Mouse (Mus musculus): ENCODE measurements around the gene Lats2. TPM values are rescaled to one million over a fixed set of nuclear protein-coding genes. Genes with fewer than 3 reads are reported as not detected.

The Lats2 gene
- 20.8 and 21.5 TPM in 2 replicates for polyA plus RNA-seq (2014; fragmentation: Nextera tagmentation; extraction: Ambion mirVana)

GRCm38 (mm10) chr14:57758237-57758636 lies at the start of gene Lats2:
Lats2 (minus strand) TSS chr14:57758388.
- Histone ChIP-seq H3K4me1 (ENCODE audit: control insufficient read depth, insufficient read depth, low read length) (peaks cover 5% of the 10 kb centered on the region; the same call in 1 of the 2 replicates), H3K9me3 (ENCODE audit: control insufficient read depth, low read depth, low read length) (no peaks in the 10 kb centered on the region)

GRCm38 (mm10) chr14:57803731-57804130 lies 45.5 kb upstream of the Lats2 start:
- Histone ChIP-seq H3K4me3 (ENCODE audit: low read depth, low read length) (no peak overlapping the region), H3K4me1 (ENCODE audit: control insufficient read depth, insufficient read depth, low read length) (peaks cover 10% of the 10 kb centered on the region; the same call in 1 of the 2 replicates), H3K27ac (ENCODE audit: low read length) (no peak overlapping the region), H3K27me3 (ENCODE audit: control insufficient read depth, insufficient read depth, low read length) (no peaks in the 10 kb centered on the region), H3K36me3 (ENCODE audit: control insufficient read depth, insufficient read depth, low read length) (peaks cover 60% of the 10 kb centered on the region), H3K9me3 (ENCODE audit: control insufficient read depth, low read depth, low read length) (no peaks in the 10 kb centered on the region), H3K9ac (replicated peaks; ENCODE audit: low read depth, low read length) (no peak overlapping the region), H3K4me2 (replicated peaks; ENCODE audit: low read depth, low read length) (no peak overlapping the region)
- 82% methylated on average over 4 of the region's 4 CpGs for WGBS
- no peak for ATAC-seq (ENCODE audit: insufficient number of reproducible peaks, insufficient read depth, low FRiP score, low read depth)

More at GRCm38 (mm10) chr14:57758237-57758636, at the start of gene Lats2:
- no peaks in the 10 kb centered on the region for H3K27me3 ChIP-seq (ENCODE audit: control insufficient read depth, insufficient read depth, low read length)
- no peak within 1 kb of the TSS for H3K4me3 ChIP-seq (ENCODE audit: low read depth, low read length)
- 75% methylated on average over 4 of the region's 4 CpGs for WGBS
- ATAC-seq (ENCODE audit: insufficient number of reproducible peaks, insufficient read depth, low FRiP score, low read depth) = no peak
- no peak within 1 kb of the TSS for H3K4me2 ChIP-seq (replicated peaks; ENCODE audit: low read depth, low read length)
- no peaks in the 10 kb centered on the region for H3K36me3 ChIP-seq (ENCODE audit: control insufficient read depth, insufficient read depth, low read length)
- no peak within 1 kb of the TSS for H3K9ac ChIP-seq (replicated peaks; ENCODE audit: low read depth, low read length)
- no peak within 1 kb of the TSS for H3K27ac ChIP-seq (ENCODE audit: low read length)

GRCm38 (mm10) chr14:57797991-57798931 lies 40.1 kb upstream of the Lats2 start, which contains the start of gene Sap18:
Sap18 (plus strand) TSS chr14:57798180.
- H3K9me3 ChIP-seq (ENCODE audit: control insufficient read depth, low read depth, low read length) = no peaks in the 10 kb centered on the region
- peak within 1 kb of the TSS; percentile 55 for H3K27ac ChIP-seq (ENCODE audit: low read length)
- H3K27me3 ChIP-seq (ENCODE audit: control insufficient read depth, insufficient read depth, low read length) = no peaks in the 10 kb centered on the region
- peak within 1 kb of the TSS; percentile 91 for H3K4me2 ChIP-seq (replicated peaks; ENCODE audit: low read depth, low read length)
- peaks cover 10% of the 10 kb centered on the region; the same call in 1 of the 2 replicates for H3K4me1 ChIP-seq (ENCODE audit: control insufficient read depth, insufficient read depth, low read length)
- peak within 1 kb of the TSS; percentile 66 for H3K9ac ChIP-seq (replicated peaks; ENCODE audit: low read depth, low read length)
- H3K4me3 ChIP-seq (ENCODE audit: low read depth, low read length) = peak within 1 kb of the TSS; percentile 73
- ATAC-seq (ENCODE audit: insufficient number of reproducible peaks, insufficient read depth, low FRiP score, low read depth) = peak; percentile 95
- 0% methylated on average over 96 of the region's 99 CpGs for WGBS
- peaks cover 22% of the 10 kb centered on the region for H3K36me3 ChIP-seq (ENCODE audit: control insufficient read depth, insufficient read depth, low read length)

GRCm38 (mm10) chr14:57797551-57797950 lies 39.4 kb upstream of the Lats2 start:
- 9% methylated on average over 7 of the region's 7 CpGs for WGBS
- H3K36me3 ChIP-seq (ENCODE audit: control insufficient read depth, insufficient read depth, low read length) = peaks cover 15% of the 10 kb centered on the region; the same call in 1 of the 2 replicates
- no peaks in the 10 kb centered on the region for H3K9me3 ChIP-seq (ENCODE audit: control insufficient read depth, low read depth, low read length)
- ATAC-seq (ENCODE audit: insufficient number of reproducible peaks, insufficient read depth, low FRiP score, low read depth) = no peak
- no peak overlapping the region; the same call in 1 of the 2 replicates for H3K27ac ChIP-seq (ENCODE audit: low read length)
- H3K9ac ChIP-seq (replicated peaks; ENCODE audit: low read depth, low read length) = no peak overlapping the region
- H3K4me3 ChIP-seq (ENCODE audit: low read depth, low read length) = peak overlapping the region; percentile 73
- no peaks in the 10 kb centered on the region for H3K27me3 ChIP-seq (ENCODE audit: control insufficient read depth, insufficient read depth, low read length)
- peak overlapping the region; percentile 54 for H3K4me2 ChIP-seq (replicated peaks; ENCODE audit: low read depth, low read length)
- H3K4me1 ChIP-seq (ENCODE audit: control insufficient read depth, insufficient read depth, low read length) = peaks cover 10% of the 10 kb centered on the region; the same call in 1 of the 2 replicates

- ATAC-seq (ENCODE audit: insufficient number of reproducible peaks, insufficient read depth, low FRiP score, low read depth) = no peak
- Histone ChIP-seq H3K9ac (replicated peaks; ENCODE audit: low read depth, low read length) (no peak overlapping the region), H3K36me3 (ENCODE audit: control insufficient read depth, insufficient read depth, low read length) (no peaks in the 10 kb centered on the region), H3K4me3 (ENCODE audit: low read depth, low read length) (no peak overlapping the region), H3K9me3 (ENCODE audit: control insufficient read depth, low read depth, low read length) (no peaks in the 10 kb centered on the region), H3K27ac (ENCODE audit: low read length) (no peak overlapping the region), H3K4me1 (ENCODE audit: control insufficient read depth, insufficient read depth, low read length) (no peaks in the 10 kb centered on the region), H3K4me2 (replicated peaks; ENCODE audit: low read depth, low read length) (no peak overlapping the region), H3K27me3 (ENCODE audit: control insufficient read depth, insufficient read depth, low read length) (no peaks in the 10 kb centered on the region)
- WGBS = 65% methylated on average over 4 of the region's 4 CpGs
Observed at GRCm38 (mm10) chr14:57791171-57791570, 33.0 kb upstream of the Lats2 start.

GRCm38 (mm10) chr14:57789759-57790158 lies 31.6 kb upstream of the Lats2 start:
- Histone ChIP-seq H3K9me3 (ENCODE audit: control insufficient read depth, low read depth, low read length) (no peaks in the 10 kb centered on the region), H3K27ac (ENCODE audit: low read length) (no peak overlapping the region), H3K27me3 (ENCODE audit: control insufficient read depth, insufficient read depth, low read length) (no peaks in the 10 kb centered on the region), H3K36me3 (ENCODE audit: control insufficient read depth, insufficient read depth, low read length) (no peaks in the 10 kb centered on the region), H3K4me1 (ENCODE audit: control insufficient read depth, insufficient read depth, low read length) (no peaks in the 10 kb centered on the region), H3K4me2 (replicated peaks; ENCODE audit: low read depth, low read length) (no peak overlapping the region), H3K4me3 (ENCODE audit: low read depth, low read length) (no peak overlapping the region), H3K9ac (replicated peaks; ENCODE audit: low read depth, low read length) (no peak overlapping the region)
- 93% methylated on average over 9 of the region's 9 CpGs for WGBS
- no peak for ATAC-seq (ENCODE audit: insufficient number of reproducible peaks, insufficient read depth, low FRiP score, low read depth)

GRCm38 (mm10) chr14:57789311-57789710 lies 31.1 kb upstream of the Lats2 start:
- Histone ChIP-seq H3K4me1 (ENCODE audit: control insufficient read depth, insufficient read depth, low read length) (no peaks in the 10 kb centered on the region), H3K27ac (ENCODE audit: low read length) (no peak overlapping the region), H3K36me3 (ENCODE audit: control insufficient read depth, insufficient read depth, low read length) (no peaks in the 10 kb centered on the region), H3K4me3 (ENCODE audit: low read depth, low read length) (no peak overlapping the region), H3K9ac (replicated peaks; ENCODE audit: low read depth, low read length) (no peak overlapping the region), H3K4me2 (replicated peaks; ENCODE audit: low read depth, low read length) (no peak overlapping the region), H3K9me3 (ENCODE audit: control insufficient read depth, low read depth, low read length) (no peaks in the 10 kb centered on the region), H3K27me3 (ENCODE audit: control insufficient read depth, insufficient read depth, low read length) (no peaks in the 10 kb centered on the region)
- ATAC-seq (ENCODE audit: insufficient number of reproducible peaks, insufficient read depth, low FRiP score, low read depth) = no peak
- 76% methylated on average over 2 of the region's 2 CpGs for WGBS

- Histone ChIP-seq H3K27ac (ENCODE audit: low read length) (no peak overlapping the region), H3K9ac (replicated peaks; ENCODE audit: low read depth, low read length) (no peak overlapping the region), H3K4me3 (ENCODE audit: low read depth, low read length) (no peak overlapping the region), H3K27me3 (ENCODE audit: control insufficient read depth, insufficient read depth, low read length) (no peaks in the 10 kb centered on the region), H3K9me3 (ENCODE audit: control insufficient read depth, low read depth, low read length) (no peaks in the 10 kb centered on the region), H3K4me1 (ENCODE audit: control insufficient read depth, insufficient read depth, low read length) (no peaks in the 10 kb centered on the region), H3K36me3 (ENCODE audit: control insufficient read depth, insufficient read depth, low read length) (no peaks in the 10 kb centered on the region), H3K4me2 (replicated peaks; ENCODE audit: low read depth, low read length) (no peak overlapping the region)
- 48% methylated on average over 4 of the region's 4 CpGs for WGBS
- ATAC-seq (ENCODE audit: insufficient number of reproducible peaks, insufficient read depth, low FRiP score, low read depth) = no peak
Observed at GRCm38 (mm10) chr14:57787406-57787805, 29.2 kb upstream of the Lats2 start.
